Mouse (Mus musculus) megakaryocyte, embryonic 14.5 days (primary cell): ENCODE results near the gene Ctrc. TPM values are rescaled to one million over a fixed set of nuclear protein-coding genes. Genes with fewer than 3 reads are reported as not detected.

ENCODE experiments used
- H3K27me3 ChIP-seq: replicated peaks from 2 replicates; pipeline ENCODE3; 2012; ENCODE audit warnings: inconsistent platforms
- H3K36me3 ChIP-seq: replicated peaks from 2 replicates; pipeline ENCODE3; 2012; ENCODE audit warnings: low read length, inconsistent platforms, mixed read lengths
- H3K4me1 ChIP-seq: 2 replicates; pipeline ENCODE4 v1.6.1; 2012; ENCODE audit warnings: inconsistent platforms
- H3K4me3 ChIP-seq: replicated peaks from 2 replicates; pipeline ENCODE3; 2012; ENCODE audit warnings: moderate library complexity, mild to moderate bottlenecking, inconsistent platforms
- H3K9me3 ChIP-seq: 2 replicates; pipeline ENCODE4 v1.6.1; 2012; ENCODE audit warnings: inconsistent platforms
- FLI1 ChIP-seq: IDR thresholded peaks from 2 replicates; pipeline ENCODE4 v1.6.1; 2012; ENCODE audit warnings: low read length, inconsistent platforms, mixed read lengths
- GATA1 ChIP-seq: IDR thresholded peaks from 3 replicates; pipeline ENCODE4 v1.6.1; 2012; ENCODE audit warnings: mixed read lengths, low read length, inconsistent platforms, borderline replicate concordance
- polyA plus RNA-seq: library from polyadenylated mRNA; stranded (reverse); fragments of >175 nt; gene quantifications from 2 replicates; pipeline ENCODE4 v1.2.3, GENCODE M21; 2012; ENCODE audit warnings: low replicate concordance; ENCODE audit not compliant: insufficient read depth

Gene Ctrc
- polyA plus RNA-seq, 1 experiment = not detected

DNA sequence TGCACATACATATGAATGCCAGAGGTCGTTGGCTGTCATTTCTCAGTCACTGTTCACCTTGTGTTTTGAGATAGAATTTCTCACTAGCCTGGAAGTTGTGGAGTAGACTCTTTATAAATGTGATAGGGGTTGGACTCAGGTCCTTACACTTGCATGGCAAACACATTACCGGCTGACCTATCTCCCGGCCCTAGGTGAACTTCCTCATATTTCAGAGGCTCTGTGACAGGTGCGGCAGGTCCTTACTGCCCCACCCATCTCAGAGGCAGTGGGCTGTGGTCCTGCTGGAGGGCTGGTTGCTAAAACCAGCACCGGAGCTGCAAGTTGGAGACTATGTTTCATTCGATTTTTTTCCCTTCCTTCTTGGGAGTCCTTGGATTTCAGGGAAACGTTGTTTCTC is 32.5 kb upstream of the Ctrc start:
- H3K27me3 ChIP-seq = peaks cover 62% of the 10 kb centered on the region

DNA sequence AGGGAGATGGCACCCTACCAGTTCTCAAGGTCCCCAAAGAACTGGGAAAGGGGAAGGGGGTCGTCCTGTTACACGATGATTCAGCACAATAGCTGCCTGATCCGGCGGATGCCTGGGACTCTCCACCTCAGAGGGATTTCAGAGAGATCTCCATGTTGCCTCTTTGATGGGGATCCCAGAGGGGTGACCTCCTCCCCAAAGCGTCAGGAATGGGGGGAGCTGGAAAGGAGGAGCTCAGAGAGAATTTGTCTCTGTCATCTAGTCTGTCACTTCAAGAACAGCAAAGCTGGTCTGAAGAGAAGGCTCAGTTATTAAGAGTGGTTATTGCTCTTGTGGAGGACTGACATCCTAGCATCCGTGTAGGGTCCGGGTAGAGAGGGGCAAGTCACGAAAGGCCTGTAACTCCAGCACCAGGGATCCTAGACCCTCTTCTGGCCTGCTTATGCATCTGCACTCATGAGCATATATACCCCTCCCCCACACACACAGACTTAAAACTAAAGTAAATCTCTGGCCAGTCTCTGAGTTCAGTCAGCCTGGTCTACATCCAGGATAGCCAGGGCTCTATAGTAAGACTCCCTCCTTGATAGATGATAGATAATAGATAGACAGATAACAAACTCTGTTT is 29.4 kb upstream of the Ctrc start:
- peak overlapping the region; percentile 95 for H3K4me3 ChIP-seq
- peaks cover 24% of the 10 kb centered on the region for H3K36me3 ChIP-seq
- TF ChIP-seq FLI1 (no peak), GATA1 (no peak)
- peaks cover 36% of the 10 kb centered on the region for H3K27me3 ChIP-seq
- no peaks in the 10 kb centered on the region for H3K9me3 ChIP-seq
- peaks cover 46% of the 10 kb centered on the region for H3K4me1 ChIP-seq

More for the DNA sequence above, 32.5 kb upstream of the Ctrc start:
- Histone ChIP-seq H3K4me3 (no peak overlapping the region), H3K4me1 (peaks cover 20% of the 10 kb centered on the region), H3K9me3 (no peaks in the 10 kb centered on the region), H3K36me3 (no peaks in the 10 kb centered on the region)
- no peak for TF ChIP-seq FLI1
- TF ChIP-seq GATA1 = no peak

DNA sequence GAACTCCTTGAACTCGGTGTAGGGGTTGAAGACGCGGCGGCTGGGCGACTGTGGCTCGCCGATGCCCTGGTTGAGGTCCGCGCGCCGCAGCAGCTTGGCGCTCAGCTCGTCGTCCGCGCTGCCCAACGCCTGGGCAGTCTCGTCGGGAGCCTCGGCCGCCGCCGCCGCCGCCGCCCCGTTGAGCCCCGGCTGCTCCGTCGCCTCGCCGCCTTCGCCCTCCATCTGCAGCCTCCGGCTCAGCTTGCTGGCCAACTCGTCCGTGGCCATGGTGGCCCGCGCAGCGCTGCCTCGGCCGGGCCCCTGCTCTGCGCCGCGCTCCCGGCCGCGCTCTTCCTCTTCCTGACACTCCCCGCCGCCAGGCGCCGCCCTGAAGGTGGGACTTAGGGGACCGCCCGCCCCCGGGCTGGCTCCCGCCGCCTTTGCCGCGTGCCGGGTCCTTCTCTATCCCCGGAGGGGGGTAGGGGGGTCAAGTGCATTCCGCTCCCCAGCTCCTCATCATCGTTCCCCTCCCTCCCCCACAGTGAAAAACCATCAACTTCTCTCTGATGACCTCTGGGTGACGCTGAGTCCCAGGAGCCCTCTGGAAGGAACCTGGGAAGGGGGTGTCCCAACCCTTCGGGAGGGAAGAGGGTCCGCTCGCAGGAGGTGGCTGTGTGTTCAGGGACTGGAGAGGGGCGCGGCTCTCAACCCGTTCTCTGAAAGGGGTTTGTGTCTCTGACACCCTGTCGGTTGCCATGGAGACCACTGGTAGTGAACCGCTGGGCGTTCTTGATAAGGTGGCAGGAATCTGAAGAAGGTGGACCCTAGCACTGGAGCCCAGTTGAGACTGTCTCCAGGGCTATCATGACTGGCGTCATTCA is 28.7 kb upstream of the Ctrc start, which contains the start of gene Efhd2:
Gene Efhd2 (minus strand): TSS at position 320 of the 860 bp plus-strand sequence.
- no peaks in the 10 kb centered on the region for H3K9me3 ChIP-seq
- peak within 1 kb of the TSS; percentile 95 for H3K4me3 ChIP-seq
- H3K4me1 ChIP-seq = peaks cover 54% of the 10 kb centered on the region
- TF ChIP-seq GATA1 (no peak), FLI1 (no peak; the same call in 1 of the 2 replicates)
- H3K36me3 ChIP-seq = peaks cover 30% of the 10 kb centered on the region
- H3K27me3 ChIP-seq = peaks cover 30% of the 10 kb centered on the region

- Histone ChIP-seq H3K4me3 (peak overlapping the region; percentile 95), H3K27me3 (peaks cover 27% of the 10 kb centered on the region), H3K9me3 (no peaks in the 10 kb centered on the region), H3K36me3 (peaks cover 36% of the 10 kb centered on the region), H3K4me1 (peaks cover 61% of the 10 kb centered on the region)
- TF ChIP-seq FLI1 = no peak
- TF ChIP-seq GATA1 = no peak
Measured at GRCm38 (mm10) chr4:141874111-141874600, 28.0 kb upstream of the Ctrc start.

GRCm38 (mm10) chr4:141872977-141873376 is 26.8 kb upstream of the Ctrc start:
- TF ChIP-seq GATA1 = no peak
- no peak for TF ChIP-seq FLI1
- Histone ChIP-seq H3K9me3 (no peaks in the 10 kb centered on the region), H3K27me3 (peaks cover 21% of the 10 kb centered on the region), H3K4me3 (peak overlapping the region; percentile 95), H3K36me3 (peaks cover 45% of the 10 kb centered on the region), H3K4me1 (peaks cover 66% of the 10 kb centered on the region)

DNA sequence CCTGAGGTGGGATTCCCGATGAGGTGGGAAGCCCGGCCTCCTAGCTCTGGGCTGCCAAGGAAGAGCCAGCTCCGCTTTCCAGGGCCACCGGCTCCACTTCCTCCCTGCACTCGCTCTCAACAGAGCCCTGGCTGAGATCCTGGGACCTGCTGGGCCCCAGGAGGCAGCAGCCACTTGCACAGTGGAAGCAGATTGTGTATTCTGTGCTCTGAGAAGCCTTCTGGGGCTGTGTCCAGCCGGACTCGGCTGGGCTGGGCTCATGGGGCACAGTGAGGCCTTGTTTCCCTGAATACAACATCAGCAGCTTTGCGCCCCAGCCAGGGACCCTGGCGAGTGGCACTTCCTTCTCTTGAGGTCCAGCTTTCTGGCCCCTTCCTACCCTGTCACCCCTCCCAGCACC is 25.8 kb upstream of the Ctrc start:
- H3K36me3 ChIP-seq = peaks cover 56% of the 10 kb centered on the region
- peak overlapping the region; percentile 95 for H3K4me3 ChIP-seq
- peaks cover 76% of the 10 kb centered on the region for H3K4me1 ChIP-seq

GRCm38 (mm10) chr4:141871333-141871725 is 25.2 kb upstream of the Ctrc start:
- H3K4me3 ChIP-seq = peak overlapping the region; percentile 95

More for the DNA sequence above, 25.8 kb upstream of the Ctrc start:
- peaks cover 14% of the 10 kb centered on the region for H3K27me3 ChIP-seq
- TF ChIP-seq GATA1 (no peak), FLI1 (no peak)
- no peaks in the 10 kb centered on the region for H3K9me3 ChIP-seq

GRCm38 (mm10) chr4:141870666-141871332 is 24.6 kb upstream of the Ctrc start:
- peaks cover 6% of the 10 kb centered on the region for H3K27me3 ChIP-seq
- no peaks in the 10 kb centered on the region for H3K9me3 ChIP-seq
- H3K4me1 ChIP-seq = peaks cover 79% of the 10 kb centered on the region
- H3K4me3 ChIP-seq = peak overlapping the region; percentile 95
- H3K36me3 ChIP-seq = peaks cover 67% of the 10 kb centered on the region
- no peak for TF ChIP-seq GATA1

More at GRCm38 (mm10) chr4:141871333-141871725, 25.2 kb upstream of the Ctrc start:
- TF ChIP-seq FLI1 = no peak
- no peak for TF ChIP-seq GATA1
- H3K27me3 ChIP-seq = peaks cover 10% of the 10 kb centered on the region
- no peaks in the 10 kb centered on the region for H3K9me3 ChIP-seq
- peaks cover 78% of the 10 kb centered on the region for H3K4me1 ChIP-seq
- H3K36me3 ChIP-seq = peaks cover 61% of the 10 kb centered on the region

DNA sequence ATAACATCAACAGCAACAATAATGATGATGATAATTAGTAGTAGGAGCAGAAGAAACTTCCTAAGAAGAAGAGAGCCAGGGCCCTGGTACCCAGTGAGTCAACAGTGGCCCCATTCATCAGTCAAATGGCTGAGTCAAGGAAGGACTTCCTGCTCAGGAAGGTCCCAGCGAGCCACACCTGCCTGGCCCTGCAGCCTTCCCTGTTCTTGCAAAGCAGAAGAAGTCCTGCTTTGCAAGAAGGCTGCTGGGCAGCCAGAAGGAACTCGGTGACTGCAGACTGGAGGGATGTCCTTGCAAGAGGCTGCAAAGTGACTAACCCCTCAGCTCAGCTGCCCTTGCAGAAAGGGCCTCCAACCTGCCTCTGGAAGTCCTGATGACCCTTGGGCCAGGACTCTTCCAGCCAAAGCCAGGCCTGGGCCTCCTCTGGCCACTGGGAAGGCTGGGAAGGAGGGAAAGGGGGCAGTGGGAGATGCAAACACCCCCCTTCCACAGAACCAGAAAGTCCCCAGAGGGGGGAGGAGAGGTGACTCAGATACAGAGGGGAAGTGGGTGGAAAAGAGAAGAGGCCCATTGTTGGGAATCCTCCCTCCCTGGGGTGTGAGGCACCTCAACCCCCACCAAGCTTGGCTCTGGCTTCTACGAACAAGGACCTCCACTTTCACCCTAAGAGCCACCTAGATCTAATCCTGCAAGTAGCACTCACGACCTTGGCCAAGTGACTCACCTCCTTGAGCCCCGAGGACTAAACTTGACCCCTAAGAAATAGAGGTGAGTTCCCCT is 23.5 kb upstream of the Ctrc start:
- Histone ChIP-seq H3K36me3 (peaks cover 77% of the 10 kb centered on the region), H3K27me3 (no peaks in the 10 kb centered on the region)

More for the DNA sequence above, 23.5 kb upstream of the Ctrc start:
- TF ChIP-seq FLI1 (no peak), GATA1 (no peak)
- H3K9me3 ChIP-seq = no peaks in the 10 kb centered on the region
- H3K4me1 ChIP-seq = peaks cover 78% of the 10 kb centered on the region
- H3K4me3 ChIP-seq = peak overlapping the region; percentile 67
